Mouse (Mus musculus): ENCODE measurements at regions not wholly inside any gene's neighbourhood (a gene's known extent, or its start where the extent isn't known, plus 50 kb on each side); places are given as distances from the start of the nearest gene placed in this dataset.

GRCm38 (mm10) chr14:9338220-9338619, 672.2 kb upstream of the 4930452B06Rik start:
- in situ Hi-C loops (cut with MboI, MseI) = no loop called here

- in situ Hi-C loops (cut with MboI, MseI) = no loop called here
These were observed 671.1 kb upstream of the 4930452B06Rik start for GRCm38 (mm10) chr14:9337107-9337506.

- in situ Hi-C loops (cut with MboI, MseI) = no loop called here
These were observed 665.6 kb upstream of the 4930452B06Rik start for GRCm38 (mm10) chr14:9331593-9331992.

GRCm38 (mm10) chr14:9330767-9331166, 664.7 kb upstream of the 4930452B06Rik start:
- in situ Hi-C loops (cut with MboI, MseI) = no loop called here

GRCm38 (mm10) chr14:9329839-9330485, 663.9 kb upstream of the 4930452B06Rik start:
- in situ Hi-C loops (cut with MboI, MseI) = no loop called here

GRCm38 (mm10) chr14:9327344-9327743, 661.3 kb upstream of the 4930452B06Rik start:
- in situ Hi-C loops (cut with MboI, MseI) = no loop called here

GRCm38 (mm10) chr14:9319842-9320241, 653.8 kb upstream of the 4930452B06Rik start:
- in situ Hi-C loops (cut with MboI, MseI) = no loop called here

GRCm38 (mm10) chr14:9318796-9319465, 652.9 kb upstream of the 4930452B06Rik start:
- in situ Hi-C loops (cut with MboI, MseI) = no loop called here

GRCm38 (mm10) chr14:9315224-9315623, 649.2 kb upstream of the 4930452B06Rik start:
- in situ Hi-C loops (cut with MboI, MseI) = no loop called here

- in situ Hi-C loops (cut with MboI, MseI) = no loop called here
These were observed 630.1 kb upstream of the 4930452B06Rik start for GRCm38 (mm10) chr14:9296145-9296544.

GRCm38 (mm10) chr14:9294555-9294954, 628.5 kb upstream of the 4930452B06Rik start:
- in situ Hi-C loops (cut with MboI, MseI) = no loop called here

GRCm38 (mm10) chr14:9288103-9288502, 622.1 kb upstream of the 4930452B06Rik start:
- in situ Hi-C loops (cut with MboI, MseI) = no loop called here

- in situ Hi-C loops (cut with MboI, MseI) = no loop called here
These were observed 619.6 kb upstream of the 4930452B06Rik start for GRCm38 (mm10) chr14:9285606-9286002.

- in situ Hi-C loops (cut with MboI, MseI) = no loop called here
These were observed 619.1 kb upstream of the 4930452B06Rik start for GRCm38 (mm10) chr14:9284976-9285605.

GRCm38 (mm10) chr14:9267282-9268091, 601.4 kb upstream of the 4930452B06Rik start:
- in situ Hi-C loops (cut with MboI, MseI) = no loop called here

GRCm38 (mm10) chr14:9252017-9252416, 586.0 kb upstream of the 4930452B06Rik start:
- in situ Hi-C loops (cut with MboI, MseI) = no loop called here

- in situ Hi-C loops (cut with MboI, MseI) = no loop called here
These were observed 579.2 kb upstream of the 4930452B06Rik start for GRCm38 (mm10) chr14:9245266-9245665.

- in situ Hi-C loops (cut with MboI, MseI) = no loop called here
These were observed 577.3 kb upstream of the 4930452B06Rik start for GRCm38 (mm10) chr14:9243336-9243735.

- in situ Hi-C loops (cut with MboI, MseI) = no loop called here
These were observed 576.1 kb upstream of the 4930452B06Rik start for GRCm38 (mm10) chr14:9242118-9242517.

GRCm38 (mm10) chr14:9227670-9228069, 561.6 kb upstream of the 4930452B06Rik start:
- in situ Hi-C loops (cut with MboI, MseI) = no loop called here

GRCm38 (mm10) chr14:9200246-9200645, 534.2 kb upstream of the 4930452B06Rik start:
- in situ Hi-C loops (cut with MboI, MseI) = no loop called here
